Mouse (Mus musculus): ENCODE results near the gene Ntn1.

Ntn1 gene

GRCm38 (mm10) chr11:68214496-68215205, 186.0 kb downstream of the Ntn1 start:
- no peak for DNase-seq (ENCODE audit: low read depth, low spot score)

- DNase-seq (ENCODE audit: low read depth, low spot score) = no peak
These were observed 186.7 kb downstream of the Ntn1 start for GRCm38 (mm10) chr11:68213896-68214295.

GRCm38 (mm10) chr11:68211924-68212578, 188.6 kb downstream of the Ntn1 start:
- no peak for DNase-seq (ENCODE audit: low read depth, low spot score)

GRCm38 (mm10) chr11:68210714-68211113, 189.9 kb downstream of the Ntn1 start:
- DNase-seq (ENCODE audit: low read depth, low spot score) = no peak

- no peak for DNase-seq (ENCODE audit: low read depth, low spot score)
These were observed 191.1 kb downstream of the Ntn1 start for GRCm38 (mm10) chr11:68209506-68209905.

- DNase-seq (ENCODE audit: low read depth, low spot score) = no peak
These were observed 192.0 kb downstream of the Ntn1 start for GRCm38 (mm10) chr11:68208582-68208981.

GRCm38 (mm10) chr11:68208023-68208422, 192.6 kb downstream of the Ntn1 start:
- DNase-seq (ENCODE audit: low read depth, low spot score) = no peak

- no peak for DNase-seq (ENCODE audit: low read depth, low spot score)
These were observed 194.9 kb downstream of the Ntn1 start for GRCm38 (mm10) chr11:68205572-68206229.

- no peak for DNase-seq (ENCODE audit: low read depth, low spot score)
These were observed 196.2 kb downstream of the Ntn1 start for GRCm38 (mm10) chr11:68204407-68204806.

GRCm38 (mm10) chr11:68203658-68204315, 196.8 kb downstream of the Ntn1 start:
- DNase-seq (ENCODE audit: low read depth, low spot score) = no peak

- DNase-seq (ENCODE audit: low read depth, low spot score) = no peak
These were observed 198.1 kb downstream of the Ntn1 start for GRCm38 (mm10) chr11:68202561-68202960.

GRCm38 (mm10) chr11:68201811-68202459, 198.7 kb downstream of the Ntn1 start:
- no peak for DNase-seq (ENCODE audit: low read depth, low spot score)

GRCm38 (mm10) chr11:68201063-68201462, 199.6 kb downstream of the Ntn1 start:
- DNase-seq (ENCODE audit: low read depth, low spot score) = no peak

- no peak for DNase-seq (ENCODE audit: low read depth, low spot score)
These were observed 200.1 kb downstream of the Ntn1 start for GRCm38 (mm10) chr11:68200500-68200899.

- DNase-seq (ENCODE audit: low read depth, low spot score) = no peak
These were observed 200.7 kb downstream of the Ntn1 start for GRCm38 (mm10) chr11:68199801-68200423.

GRCm38 (mm10) chr11:68199103-68199502, 201.5 kb downstream of the Ntn1 start:
- no peak for DNase-seq (ENCODE audit: low read depth, low spot score)

- DNase-seq (ENCODE audit: low read depth, low spot score) = no peak
These were observed 201.9 kb downstream of the Ntn1 start for GRCm38 (mm10) chr11:68198696-68199095.

- DNase-seq (ENCODE audit: low read depth, low spot score) = no peak
These were observed 203.2 kb downstream of the Ntn1 start for GRCm38 (mm10) chr11:68197471-68197870.

GRCm38 (mm10) chr11:68196566-68196965, 204.1 kb downstream of the Ntn1 start:
- DNase-seq (ENCODE audit: low read depth, low spot score) = no peak

GRCm38 (mm10) chr11:68195693-68196176, 204.9 kb downstream of the Ntn1 start:
- DNase-seq (ENCODE audit: low read depth, low spot score) = no peak

GRCm38 (mm10) chr11:68195168-68195567, 205.5 kb downstream of the Ntn1 start:
- no peak for DNase-seq (ENCODE audit: low read depth, low spot score)
